Mouse (Mus musculus) embryonic fibroblast, embryonic 13.5 days (primary cell): Measurements from ENCODE around the gene Mllt6.

Experiments used
- CTCF ChIP-seq: IDR thresholded peaks from 2 replicates; pipeline ENCODE4 v1.5.1; 2011; ENCODE audit warnings: mild to moderate bottlenecking, control low read depth, low read length, moderate library complexity, borderline replicate concordance; ENCODE audit not compliant: insufficient read depth
- POLR2A ChIP-seq: IDR thresholded peaks from 2 replicates; pipeline ENCODE4 v1.6.1; 2011; ENCODE audit warnings: low read depth, mild to moderate bottlenecking, control low read depth, low read length, moderate library complexity

DNA sequence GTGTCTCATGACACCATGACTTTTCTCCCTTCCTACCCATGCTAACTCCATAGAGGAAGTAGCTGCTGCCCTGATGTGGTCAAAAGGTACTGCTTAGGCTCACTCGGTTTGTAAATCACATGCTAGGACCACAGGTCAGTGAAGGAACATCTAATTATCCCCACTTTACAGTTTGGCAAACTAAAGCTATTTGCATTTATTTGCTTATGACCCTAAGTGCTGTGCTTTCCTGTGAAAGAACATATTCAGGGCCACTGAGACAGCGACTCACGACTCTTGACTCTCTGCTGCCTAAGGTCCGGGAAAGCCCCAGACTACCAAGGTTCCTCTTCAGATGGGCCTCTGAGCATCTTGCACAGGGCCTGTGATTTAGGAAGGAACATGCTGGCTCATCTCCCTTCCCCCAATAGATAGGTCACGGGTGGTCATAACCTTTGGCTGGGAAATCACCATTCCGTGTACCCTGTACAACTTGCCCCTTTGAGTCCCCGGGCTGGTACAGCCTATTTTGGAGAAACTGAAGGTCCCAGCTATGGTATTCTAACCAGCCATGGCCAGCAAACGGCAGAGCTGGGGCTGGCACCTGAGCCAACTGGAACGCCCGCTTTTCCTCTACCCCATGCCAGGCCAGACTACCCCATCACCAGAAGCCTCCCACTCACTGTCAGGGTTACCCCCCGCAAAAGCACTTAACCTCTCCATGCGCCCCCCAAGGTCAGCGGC, 3.8 kb upstream of the Mllt6 start:
- TF ChIP-seq CTCF (no peak), POLR2A (no peak)
